Mouse (Mus musculus) mouse embryonic stem cell (cell line): ENCODE data around the gene Efna4.

Source experiments
- in situ Hi-C, 2 experiments: fragments of 300-500 bp; cut with MboI; formaldehyde crosslinking; loops; 1 replicate in 1 of 2; 3 replicates in 1 of 2; pipeline ENCODE4 v1.14.3; 2019 to 2020; ENCODE audit warnings: low sequenced_read_pairs in 2 of 2, low pct_unique_long_range_greater_than_20kb in 1 of 2, mixed read lengths in 1 of 2; ENCODE audit not compliant: unreplicated experiment in 1 of 2

The Efna4 gene

DNA sequence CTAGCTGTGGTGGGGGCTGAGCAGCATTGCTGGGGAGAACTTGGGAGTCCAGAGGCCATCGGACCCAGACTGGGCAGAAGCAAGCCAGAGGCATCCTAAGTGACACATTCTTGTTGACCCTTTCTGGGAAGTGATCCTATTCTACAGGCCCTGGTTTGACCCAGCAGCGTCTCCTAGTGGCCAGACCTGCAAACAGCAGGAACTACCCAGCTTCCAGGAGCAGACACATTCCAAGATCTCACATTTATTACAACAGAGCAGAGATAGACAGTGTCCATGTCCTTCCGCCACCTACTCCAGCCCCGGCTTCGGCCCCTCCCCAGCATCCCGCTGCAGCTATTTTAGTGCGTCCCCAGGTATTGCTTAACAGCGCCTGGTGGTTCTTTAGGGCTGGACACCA is 1.6 kb upstream of the Efna4 start:
- in situ Hi-C loops: no loop called here

DNA sequence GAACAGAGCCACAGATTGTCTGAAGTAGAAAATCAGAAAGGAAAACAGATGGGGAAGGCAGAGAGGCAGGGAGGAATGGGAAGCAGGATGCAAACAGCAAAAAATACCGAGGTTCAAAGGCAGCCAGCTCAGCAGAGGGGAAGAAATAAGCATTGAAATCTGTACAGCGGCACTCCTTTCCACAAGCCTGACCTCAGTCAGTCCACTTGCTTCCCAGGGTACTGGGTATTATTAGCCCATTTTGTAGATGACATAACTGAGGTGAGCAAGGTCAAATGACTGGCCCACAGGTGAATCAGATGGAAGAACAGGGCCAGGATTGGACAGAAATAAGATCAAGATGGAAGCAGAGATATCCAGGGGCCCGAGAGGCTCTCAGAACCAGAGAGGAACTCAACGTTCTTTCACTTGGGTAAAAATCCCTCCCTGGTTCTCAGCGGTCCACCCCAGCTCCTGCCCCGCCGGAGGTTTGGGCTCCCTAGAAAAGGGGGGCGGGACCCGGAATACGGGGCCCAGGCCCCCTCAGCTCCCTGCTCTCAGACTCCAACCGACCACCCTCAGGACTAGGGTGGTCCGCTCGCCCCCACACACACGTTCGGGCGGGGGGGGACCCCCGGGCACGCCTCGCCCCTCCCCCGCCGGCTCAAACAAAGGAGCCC is 637 bp downstream of the Efna4 start:
- in situ Hi-C loops: no loop called here

DNA sequence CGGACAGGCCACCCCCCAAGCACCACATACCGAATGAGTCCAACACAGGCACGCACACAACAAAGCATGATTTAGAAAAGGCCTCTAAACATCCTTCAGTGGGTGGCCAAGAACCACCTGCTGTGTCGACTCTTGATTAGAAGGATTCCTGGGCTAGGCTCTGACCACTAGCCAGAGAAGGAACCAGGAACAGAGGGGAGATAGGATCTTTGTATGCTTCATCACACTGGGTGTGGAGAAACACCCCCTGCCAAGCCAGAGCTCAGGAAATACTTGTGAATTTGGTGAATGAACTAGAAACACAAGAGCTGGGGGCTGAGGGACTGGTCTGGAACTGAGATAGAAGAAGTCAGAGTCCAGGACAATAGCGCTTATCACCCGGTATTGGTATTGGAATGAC is 1.3 kb downstream of the Efna4 start:
- in situ Hi-C loops: no loop called here

DNA sequence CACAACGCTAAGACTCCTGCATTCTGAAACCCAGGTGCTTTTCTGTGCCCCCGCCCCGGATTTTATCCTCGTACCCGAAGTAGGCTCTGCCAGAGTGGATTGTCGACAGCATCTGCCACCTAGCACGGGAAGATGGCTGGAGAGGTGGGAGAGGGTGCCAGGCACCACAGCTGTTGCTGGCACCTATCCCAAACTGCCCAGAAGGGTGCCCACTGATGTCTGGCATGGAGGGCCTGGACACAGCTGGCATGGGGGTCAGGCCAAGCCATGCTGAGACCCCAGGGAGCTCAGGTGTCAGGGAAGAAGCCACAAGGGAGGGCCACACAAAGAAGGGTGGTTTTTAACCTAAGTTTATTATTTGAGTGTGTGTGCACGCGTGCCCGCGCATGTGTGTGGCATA is 4.8 kb downstream of the Efna4 start:
- in situ Hi-C loops: no loop called here

DNA sequence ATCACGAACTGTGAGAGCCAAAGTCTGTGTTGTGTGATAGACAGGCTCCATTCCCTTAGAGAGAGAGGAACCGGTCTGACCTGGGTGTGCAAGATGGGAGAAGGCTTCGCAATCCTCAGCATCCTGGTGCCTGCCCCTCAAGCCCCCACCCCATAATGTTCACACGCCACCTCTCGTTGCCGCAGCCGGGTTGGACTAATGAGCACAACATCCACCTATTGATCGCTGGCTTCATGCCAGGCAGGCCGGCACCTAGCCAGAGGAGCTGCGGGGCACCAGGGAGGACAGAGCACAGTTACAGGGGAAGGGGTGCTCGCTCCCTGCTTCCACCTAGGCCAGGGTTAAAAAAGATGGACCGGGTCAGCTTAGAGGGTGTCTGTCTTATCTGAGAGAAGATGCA is 5.4 kb downstream of the Efna4 start:
- in situ Hi-C loops: no loop called here

DNA sequence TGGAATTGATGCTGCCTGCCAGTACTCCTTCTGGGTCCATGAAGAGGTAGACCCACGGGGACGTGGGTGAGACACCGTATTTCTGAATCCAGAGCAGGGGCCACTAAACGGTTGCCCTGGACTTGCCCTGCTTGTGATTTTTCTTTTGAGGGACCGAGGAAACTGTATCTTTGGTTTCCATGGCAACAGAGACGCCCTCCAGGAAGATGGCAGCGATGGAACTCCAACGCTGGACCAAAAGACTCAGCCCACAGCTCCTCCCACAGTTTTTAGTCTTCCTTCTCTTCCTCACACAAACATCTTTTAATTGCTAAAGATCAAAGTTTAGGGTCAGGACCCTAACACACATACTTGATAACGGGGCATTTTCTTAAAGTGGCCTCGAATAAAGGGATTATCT is 5.8 kb downstream of the Efna4 start:
- in situ Hi-C loops: no loop called here

DNA sequence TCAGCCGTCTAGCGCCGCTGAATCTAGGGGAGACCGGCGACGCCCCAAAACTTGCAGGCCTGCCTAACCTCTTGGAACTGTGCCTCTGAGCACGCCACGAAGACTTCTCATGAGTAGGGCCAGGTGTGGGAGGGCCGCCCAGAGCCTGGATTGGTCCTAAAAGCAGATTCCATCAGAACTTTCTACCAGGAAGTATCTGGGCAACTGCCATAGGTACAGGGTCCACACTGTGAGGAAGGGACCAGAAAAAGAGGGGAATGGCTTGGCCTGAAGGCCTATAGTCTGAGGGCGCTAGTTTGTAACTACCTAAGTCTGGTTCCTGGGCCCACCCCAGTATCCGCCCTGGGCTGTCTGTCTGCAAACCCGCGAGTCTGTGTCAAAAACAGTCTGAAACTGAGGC is 6.3 kb downstream of the Efna4 start:
- in situ Hi-C loops: no loop called here

DNA sequence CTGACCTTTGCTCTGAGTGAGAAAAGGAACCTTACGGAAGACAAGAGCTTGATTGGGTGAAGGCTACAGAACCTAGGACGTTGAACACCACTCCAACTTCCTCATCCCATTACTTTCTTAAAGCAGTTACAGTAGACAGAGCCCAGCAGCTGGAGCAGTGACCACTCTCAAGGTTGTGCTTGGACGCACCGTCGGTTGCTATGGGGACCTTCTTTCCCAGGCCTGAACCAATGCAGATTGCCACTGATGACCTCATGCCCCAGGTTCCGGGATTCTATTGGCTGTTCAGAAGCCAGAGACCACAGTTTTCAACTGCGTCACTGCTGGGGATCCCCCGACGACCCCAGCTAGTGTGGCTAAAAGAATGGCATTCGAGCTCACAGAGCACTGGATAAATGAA is 6.9 kb downstream of the Efna4 start:
- in situ Hi-C loops: no loop called here

DNA sequence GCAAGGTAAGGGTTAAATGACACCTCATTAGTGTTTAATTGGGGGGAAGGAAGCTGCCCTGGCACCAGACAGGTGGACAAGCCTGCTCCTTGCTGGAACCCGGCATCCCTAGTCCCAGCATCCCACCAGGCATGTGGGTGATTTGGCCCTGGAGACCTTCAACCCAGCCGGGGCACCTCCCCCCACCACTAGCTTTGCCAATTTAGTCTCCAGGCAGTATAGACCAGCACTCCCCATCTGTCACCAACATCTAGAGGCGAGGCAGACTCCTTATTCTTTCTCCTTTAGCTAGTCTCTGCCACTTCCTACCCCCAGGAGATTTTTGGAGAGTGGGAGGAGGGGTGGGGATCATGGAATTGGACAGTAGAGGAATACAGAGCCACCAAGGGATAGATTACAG is 7.5 kb downstream of the Efna4 start:
- in situ Hi-C loops: no loop called here

DNA sequence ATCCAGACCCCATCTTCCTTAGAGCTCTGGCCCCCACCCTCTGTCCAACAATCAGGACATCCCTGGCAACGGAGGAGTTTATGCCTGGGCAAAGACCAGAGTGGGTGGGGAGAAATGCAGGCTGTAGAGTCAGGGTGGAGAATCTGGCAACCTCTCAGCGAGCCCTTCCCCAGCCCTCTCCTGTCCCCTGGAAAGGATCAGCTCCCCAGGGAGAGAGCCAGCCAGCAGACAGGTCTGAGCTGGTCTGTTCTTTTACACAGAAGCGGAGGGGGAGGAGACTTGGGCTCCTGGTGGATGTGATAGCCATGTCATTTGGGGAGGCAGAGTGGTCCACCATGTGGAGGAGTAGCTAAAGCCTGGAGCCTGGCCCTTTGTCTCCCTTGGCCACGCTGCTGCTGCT is 9.2 kb downstream of the Efna4 start:
- in situ Hi-C loops: no loop called here

DNA sequence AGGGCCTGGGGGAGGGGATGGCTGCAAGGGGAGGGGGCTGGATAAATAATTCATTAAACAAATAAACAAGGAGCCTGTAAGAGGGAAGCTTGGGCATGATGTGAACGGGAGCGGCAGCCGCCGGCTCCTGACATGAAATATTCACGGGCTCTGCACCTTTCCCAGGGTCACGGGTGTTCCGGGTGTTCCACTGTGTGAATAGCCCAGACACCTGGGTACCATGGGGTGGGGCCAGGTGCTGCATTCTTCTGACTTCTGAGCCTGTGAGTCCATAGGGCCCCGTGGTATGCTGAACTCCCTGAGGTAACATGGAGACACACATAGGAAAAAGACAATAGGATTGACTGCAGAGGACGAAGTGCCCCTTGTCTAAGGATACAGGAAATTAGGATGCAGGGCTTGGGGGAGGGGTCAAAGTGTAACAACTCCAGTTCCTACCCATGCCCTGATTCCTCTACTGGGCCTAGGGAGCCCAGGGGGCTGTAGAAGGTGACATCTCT is 10.4 kb downstream of the Efna4 start:
- in situ Hi-C loops: no loop called here

DNA sequence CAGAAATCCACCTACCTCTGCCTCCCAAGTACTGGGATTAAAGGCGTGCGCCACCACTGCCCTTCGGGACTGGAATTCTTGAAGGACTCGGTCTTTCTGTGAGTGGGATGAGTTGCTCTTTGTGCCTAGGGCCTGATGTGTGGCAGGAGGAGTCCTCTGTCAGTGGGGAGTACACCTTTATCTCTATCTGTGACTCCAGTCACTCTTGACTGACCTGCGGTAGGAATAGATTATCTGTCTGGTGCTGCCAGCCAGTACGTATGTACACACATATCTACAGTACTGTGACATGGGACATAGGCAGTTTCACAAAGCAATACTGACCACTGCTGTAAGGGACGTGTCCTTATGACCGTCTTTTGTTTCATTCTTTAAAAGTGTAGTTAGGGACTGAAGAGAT is 11.9 kb downstream of the Efna4 start:
- in situ Hi-C loops: no loop called here

DNA sequence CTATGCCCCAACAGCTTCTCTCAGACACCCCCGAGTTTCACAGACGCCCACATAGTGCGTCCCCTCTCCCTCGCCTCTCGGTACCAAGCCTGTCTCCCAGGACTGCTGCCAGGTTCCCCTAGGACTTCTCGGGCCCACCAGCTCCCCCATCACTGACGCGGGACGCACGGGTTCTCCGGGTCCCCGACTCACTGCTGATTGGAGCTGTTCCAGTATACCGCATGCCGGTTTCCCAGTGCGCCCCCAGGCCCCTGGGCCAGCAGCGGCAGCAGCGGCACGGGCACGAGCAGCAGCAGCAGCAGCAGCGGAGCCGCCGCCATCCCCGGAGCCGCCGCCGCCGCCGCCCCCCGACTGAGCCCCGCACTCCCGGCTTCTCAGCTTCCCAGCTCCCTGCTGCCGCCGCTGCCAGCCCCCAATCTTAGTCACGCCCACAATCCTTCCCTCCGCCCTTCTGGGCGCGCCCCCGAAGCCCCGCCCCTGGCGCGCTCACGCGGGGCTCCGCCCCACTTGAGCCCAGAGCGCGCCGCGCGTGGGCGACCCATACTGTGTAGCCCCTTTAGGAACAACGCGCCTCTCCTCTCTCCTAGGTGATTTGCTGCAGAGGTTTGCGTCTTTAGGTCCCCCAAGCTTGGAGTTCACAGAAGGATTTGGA is 15.2 kb downstream of the Efna4 start, which contains the start of gene Efna3:
TSS of gene Efna3 (minus strand) at position 452 of the 652 bp plus-strand sequence.
- in situ Hi-C loops: no loop called here

DNA sequence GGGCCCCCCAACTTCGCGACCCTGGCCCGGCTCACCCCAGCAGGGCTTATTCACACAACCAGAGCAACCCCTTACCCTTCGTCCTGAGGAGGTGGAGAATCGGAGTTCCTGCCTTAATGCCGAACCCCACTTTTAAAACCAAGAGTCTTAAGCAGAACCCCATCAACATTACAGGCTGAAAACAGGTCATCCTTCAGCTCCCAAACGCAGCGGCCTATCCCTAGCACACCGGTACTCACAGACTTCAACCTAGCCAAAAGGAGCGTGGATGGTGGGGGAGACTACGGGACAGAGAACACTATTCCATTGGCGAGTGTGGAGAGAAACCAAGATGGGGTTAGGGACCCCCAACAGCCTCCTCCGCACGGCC is 15.7 kb downstream of the Efna4 start:
- in situ Hi-C loops: no loop called here

DNA sequence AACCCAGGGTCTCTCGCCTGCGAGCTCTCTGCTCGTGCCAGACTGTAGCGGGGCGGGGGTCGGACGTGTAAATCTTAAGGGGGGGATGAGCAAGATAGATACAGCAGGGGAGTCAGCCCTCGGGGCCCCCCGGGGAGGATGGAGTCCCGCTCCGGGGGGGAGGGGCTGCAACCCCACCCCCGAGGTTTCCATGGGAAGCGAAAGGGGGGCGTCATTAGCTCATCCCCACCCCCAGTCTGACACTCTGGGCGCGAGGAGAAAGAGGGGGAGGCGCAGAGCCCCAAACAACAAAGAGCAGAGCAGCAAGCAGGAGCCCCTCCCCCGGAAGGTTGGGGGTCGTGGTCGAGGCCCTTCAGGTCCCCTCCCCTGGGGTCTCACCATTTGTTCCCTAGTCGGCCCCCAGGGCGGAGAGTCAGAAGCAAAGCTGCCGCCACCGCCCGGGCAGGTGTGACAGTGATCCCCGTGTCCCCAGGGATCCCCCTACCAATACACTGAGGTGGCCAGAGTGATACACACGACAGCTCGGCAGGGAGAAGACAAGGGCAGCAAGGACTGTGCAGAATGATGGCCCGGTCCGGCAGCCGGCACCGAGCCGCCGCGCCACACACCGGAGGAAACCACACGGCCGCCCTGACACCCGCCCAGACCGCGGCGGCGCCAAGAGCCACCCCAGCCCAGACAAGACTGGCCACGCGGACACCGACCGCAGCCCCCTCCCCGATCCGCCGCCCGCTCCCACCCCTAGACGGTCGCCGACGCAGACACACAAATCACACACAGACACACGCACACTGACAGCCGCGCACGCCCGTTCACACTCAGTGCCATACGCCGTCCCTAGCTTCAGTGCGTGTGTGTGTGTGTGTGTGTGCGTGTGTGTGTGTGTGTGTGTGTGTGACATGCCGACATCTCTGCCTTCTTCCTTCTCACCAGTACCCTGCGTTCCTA is 16.4 kb downstream of the Efna4 start:
- in situ Hi-C loops: no loop called here

DNA sequence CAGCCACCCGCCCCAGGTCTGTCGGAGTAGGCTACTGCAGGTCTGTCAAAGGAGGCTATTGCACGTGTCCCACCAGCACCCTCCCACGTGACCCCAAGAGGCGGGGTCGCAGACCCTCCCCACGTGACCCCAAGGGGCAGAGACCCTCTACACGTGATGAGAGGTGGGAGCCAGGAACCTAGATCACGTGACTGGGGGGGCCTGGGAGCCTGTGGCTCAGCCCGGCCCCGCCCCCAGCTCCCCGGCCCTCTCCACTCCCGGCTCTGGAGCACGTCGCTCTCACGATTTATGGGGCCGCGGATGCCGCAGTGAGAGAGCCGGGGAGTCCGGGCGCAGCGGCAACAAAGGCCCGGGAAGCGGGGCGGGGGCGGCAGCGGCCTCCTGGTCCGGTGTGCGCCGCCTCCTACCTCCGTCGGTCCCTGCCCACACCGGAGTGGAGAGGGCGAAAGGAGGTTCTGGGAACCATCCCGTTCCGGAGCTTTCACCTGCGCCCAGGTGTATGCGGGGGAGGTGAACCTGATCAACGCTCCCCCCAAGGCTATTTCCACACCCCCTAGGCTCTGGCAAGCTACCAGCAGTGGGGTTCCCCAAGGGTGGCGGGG is 17.1 kb downstream of the Efna4 start:
- in situ Hi-C loops: no loop called here

DNA sequence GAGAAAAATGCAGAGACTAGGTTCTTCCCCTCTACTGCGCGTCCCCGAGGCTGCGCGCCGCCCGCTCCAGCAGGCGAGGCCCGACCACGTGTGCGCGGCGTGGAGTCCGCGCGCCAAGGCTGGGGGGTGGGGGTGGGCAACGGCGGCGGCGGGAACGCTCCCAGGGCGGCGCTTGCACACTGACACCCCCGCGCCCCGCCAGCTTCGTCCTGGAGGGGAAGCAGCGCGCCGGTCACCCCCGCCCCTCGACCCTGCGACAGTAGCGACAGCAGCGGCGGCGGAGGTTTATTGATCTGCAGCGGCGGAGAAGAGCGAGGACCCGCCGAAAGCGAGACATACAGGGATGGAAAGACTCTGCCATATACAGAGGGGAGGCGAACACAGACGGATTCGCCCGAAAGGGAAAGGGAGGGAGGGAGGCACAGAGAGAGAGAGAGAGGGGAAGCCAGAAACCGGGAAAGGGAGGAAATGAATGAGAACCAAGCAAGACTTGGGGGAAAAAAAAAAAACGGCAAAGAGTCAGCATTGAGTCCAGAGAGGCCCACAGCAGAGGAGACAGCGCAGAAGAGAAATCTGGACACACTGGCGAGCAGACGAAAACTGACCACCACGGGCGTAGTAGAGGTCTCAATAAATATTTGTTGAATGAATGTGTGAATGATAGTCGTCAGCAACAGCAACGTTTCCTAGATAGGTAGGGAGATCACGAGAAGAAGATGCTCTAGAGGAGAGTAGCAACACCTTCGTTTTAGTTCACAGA is 18.1 kb downstream of the Efna4 start:
- in situ Hi-C loops: loop anchor here in 1 of 2 experiments (10.0 kb wide), 1 partner anchor 165 kb away; no protein-coding TSS in a partner anchor

DNA sequence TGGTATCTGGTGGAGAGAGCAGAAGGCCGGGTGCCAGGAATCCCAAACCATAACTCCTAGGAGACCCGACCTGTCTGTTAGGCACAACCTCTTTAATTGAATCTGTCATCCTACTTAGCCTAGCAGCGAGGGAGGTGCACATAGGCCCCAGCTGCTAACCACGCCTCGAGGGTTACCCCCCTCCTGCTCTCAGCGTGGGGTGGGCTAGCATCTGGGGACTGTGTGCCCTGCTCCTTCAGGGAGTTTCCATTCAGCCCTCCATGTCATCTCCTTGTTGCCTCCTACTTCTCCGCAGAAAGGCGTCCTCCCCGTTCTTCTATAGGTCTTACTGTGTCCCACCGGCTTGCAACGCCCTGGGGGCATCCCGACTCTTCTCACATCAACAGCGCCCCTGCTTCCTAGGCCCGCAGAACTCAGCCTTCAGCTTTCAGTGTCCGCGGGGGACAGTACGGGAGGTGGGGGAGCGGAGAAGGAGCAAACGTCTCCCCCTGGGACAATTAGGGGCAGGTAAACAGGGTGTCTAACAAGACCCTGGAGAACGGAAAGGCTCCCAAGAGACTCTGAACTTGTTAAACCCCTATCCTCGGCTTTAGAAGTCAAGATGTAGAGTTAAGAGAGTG is 18.7 kb downstream of the Efna4 start:
- in situ Hi-C loops: loop anchor here in 1 of 2 experiments (10.0 kb wide), 1 partner anchor 166 kb away; no protein-coding TSS in a partner anchor
